Mouse (Mus musculus): ENCODE results near the gene Fstl3. TPM values are rescaled to one million over a fixed set of nuclear protein-coding genes. Genes with fewer than 3 reads are reported as not detected.
A peak's percentile ranks its signal among the peaks of the same experiment; 100 is the strongest.

Fstl3 gene
- polyA plus RNA-seq, 1 experiment from 2014 or later = 26.4 TPM

- Histone ChIP-seq H3K9ac (replicated peaks; ENCODE audit: low read length) (peak overlapping the region; percentile 95), H3K27me3 (ENCODE audit: insufficient read depth, low read length) (no peaks in the 10 kb centered on the region), H3K27ac (ENCODE audit: low read length) (peak overlapping the region; percentile 90), H3K9me3 (ENCODE audit: low read length) (no peaks in the 10 kb centered on the region), H3K36me3 (ENCODE audit: insufficient read depth, low read length) (no peaks in the 10 kb centered on the region), H3K4me2 (replicated peaks; ENCODE audit: low read depth, low read length) (peak overlapping the region; percentile 81), H3K4me1 (ENCODE audit: insufficient read depth, low read length) (peaks cover 41% of the 10 kb centered on the region), H3K4me3 (ENCODE audit: low read length) (peak overlapping the region; percentile 93)
- under 1% methylated on average over 31 of the region's 38 CpGs for WGBS
- ATAC-seq (ENCODE audit: low FRiP score, low TSS enrichment) = peak; percentile 35
These were observed 16.8 kb downstream of the Fstl3 start for GRCm38 (mm10) chr10:79793738-79794490.

- H3K9me3 ChIP-seq (ENCODE audit: low read length) = no peaks in the 10 kb centered on the region
- peak; percentile 70 for ATAC-seq (ENCODE audit: low FRiP score, low TSS enrichment)
- peak overlapping the region; percentile 95 for H3K9ac ChIP-seq (replicated peaks; ENCODE audit: low read length)
- peak overlapping the region; percentile 81 for H3K4me2 ChIP-seq (replicated peaks; ENCODE audit: low read depth, low read length)
- H3K4me3 ChIP-seq (ENCODE audit: low read length) = peak overlapping the region; percentile 93
- 8% methylated on average over 10 of the region's 10 CpGs for WGBS
- H3K4me1 ChIP-seq (ENCODE audit: insufficient read depth, low read length) = peaks cover 43% of the 10 kb centered on the region
- no peaks in the 10 kb centered on the region for H3K27me3 ChIP-seq (ENCODE audit: insufficient read depth, low read length)
- peak overlapping the region; percentile 90 for H3K27ac ChIP-seq (ENCODE audit: low read length)
- no peaks in the 10 kb centered on the region for H3K36me3 ChIP-seq (ENCODE audit: insufficient read depth, low read length)
These were observed 17.4 kb downstream of the Fstl3 start for GRCm38 (mm10) chr10:79794491-79794931.

GRCm38 (mm10) chr10:79795905-79796304 lies 18.8 kb downstream of the Fstl3 start:
- no peak for ATAC-seq (ENCODE audit: low FRiP score, low TSS enrichment)
- Histone ChIP-seq H3K9ac (replicated peaks; ENCODE audit: low read length) (no peak overlapping the region), H3K4me1 (ENCODE audit: insufficient read depth, low read length) (peaks cover 50% of the 10 kb centered on the region), H3K4me3 (ENCODE audit: low read length) (no peak overlapping the region), H3K36me3 (ENCODE audit: insufficient read depth, low read length) (no peaks in the 10 kb centered on the region), H3K4me2 (replicated peaks; ENCODE audit: low read depth, low read length) (no peak overlapping the region), H3K27me3 (ENCODE audit: insufficient read depth, low read length) (no peaks in the 10 kb centered on the region), H3K27ac (ENCODE audit: low read length) (no peak overlapping the region), H3K9me3 (ENCODE audit: low read length) (no peaks in the 10 kb centered on the region)
- 95% methylated on average over 3 of the region's 3 CpGs for WGBS

- H3K27ac ChIP-seq (ENCODE audit: low read length) = 0 out of 2 replicates have a peak overlapping the region, but pooled peaks have one; percentile 20
- H3K27me3 ChIP-seq (ENCODE audit: insufficient read depth, low read length) = no peaks in the 10 kb centered on the region
- WGBS = 32% methylated on average over 15 of the region's 15 CpGs
- no peaks in the 10 kb centered on the region for H3K9me3 ChIP-seq (ENCODE audit: low read length)
- no peak for ATAC-seq (ENCODE audit: low FRiP score, low TSS enrichment)
- no peaks in the 10 kb centered on the region for H3K36me3 ChIP-seq (ENCODE audit: insufficient read depth, low read length)
- no peak overlapping the region for H3K4me2 ChIP-seq (replicated peaks; ENCODE audit: low read depth, low read length)
- H3K4me3 ChIP-seq (ENCODE audit: low read length) = no peak overlapping the region
- H3K9ac ChIP-seq (replicated peaks; ENCODE audit: low read length) = peak overlapping the region; percentile 41
- peaks cover 64% of the 10 kb centered on the region for H3K4me1 ChIP-seq (ENCODE audit: insufficient read depth, low read length)
These were observed 20.3 kb downstream of the Fstl3 start for GRCm38 (mm10) chr10:79797326-79797725.

GRCm38 (mm10) chr10:79798289-79798928 lies 21.3 kb downstream of the Fstl3 start:
- H3K27me3 ChIP-seq (ENCODE audit: insufficient read depth, low read length) = no peaks in the 10 kb centered on the region
- ATAC-seq (ENCODE audit: low FRiP score, low TSS enrichment) = no peak
- H3K9ac ChIP-seq (replicated peaks; ENCODE audit: low read length) = no peak overlapping the region
- H3K9me3 ChIP-seq (ENCODE audit: low read length) = no peaks in the 10 kb centered on the region
- peaks cover 67% of the 10 kb centered on the region for H3K4me1 ChIP-seq (ENCODE audit: insufficient read depth, low read length)
- 75% methylated on average over 12 of the region's 12 CpGs for WGBS
- H3K27ac ChIP-seq (ENCODE audit: low read length) = no peak overlapping the region
- no peaks in the 10 kb centered on the region for H3K36me3 ChIP-seq (ENCODE audit: insufficient read depth, low read length)
- no peak overlapping the region for H3K4me2 ChIP-seq (replicated peaks; ENCODE audit: low read depth, low read length)
- no peak overlapping the region for H3K4me3 ChIP-seq (ENCODE audit: low read length)

- Histone ChIP-seq H3K36me3 (ENCODE audit: insufficient read depth, low read length) (no peaks in the 10 kb centered on the region), H3K9me3 (ENCODE audit: low read length) (no peaks in the 10 kb centered on the region), H3K27ac (ENCODE audit: low read length) (no peak overlapping the region), H3K27me3 (ENCODE audit: insufficient read depth, low read length) (no peaks in the 10 kb centered on the region), H3K9ac (replicated peaks; ENCODE audit: low read length) (no peak overlapping the region), H3K4me2 (replicated peaks; ENCODE audit: low read depth, low read length) (no peak overlapping the region), H3K4me3 (ENCODE audit: low read length) (no peak overlapping the region), H3K4me1 (ENCODE audit: insufficient read depth, low read length) (peaks cover 77% of the 10 kb centered on the region)
- 74% methylated on average over 11 of the region's 11 CpGs for WGBS
- ATAC-seq (ENCODE audit: low FRiP score, low TSS enrichment) = no peak
These were observed 23.4 kb downstream of the Fstl3 start for GRCm38 (mm10) chr10:79800508-79800907.

GRCm38 (mm10) chr10:79801837-79802236 lies 24.8 kb downstream of the Fstl3 start:
- H3K27me3 ChIP-seq (ENCODE audit: insufficient read depth, low read length) = no peaks in the 10 kb centered on the region
- no peak overlapping the region for H3K4me3 ChIP-seq (ENCODE audit: low read length)
- no peaks in the 10 kb centered on the region for H3K9me3 ChIP-seq (ENCODE audit: low read length)
- 25% methylated on average over 3 of the region's 3 CpGs for WGBS
- no peak overlapping the region for H3K4me2 ChIP-seq (replicated peaks; ENCODE audit: low read depth, low read length)
- H3K36me3 ChIP-seq (ENCODE audit: insufficient read depth, low read length) = no peaks in the 10 kb centered on the region
- H3K9ac ChIP-seq (replicated peaks; ENCODE audit: low read length) = peak overlapping the region; percentile 29; the same call in 1 of the 2 replicates
- peak overlapping the region; percentile 80 for H3K27ac ChIP-seq (ENCODE audit: low read length)
- ATAC-seq (ENCODE audit: low FRiP score, low TSS enrichment) = peak; percentile 9; the same call in 1 of the 2 replicates
- H3K4me1 ChIP-seq (ENCODE audit: insufficient read depth, low read length) = peaks cover 82% of the 10 kb centered on the region

GRCm38 (mm10) chr10:79802331-79802971 lies 25.4 kb downstream of the Fstl3 start:
- Histone ChIP-seq H3K4me1 (ENCODE audit: insufficient read depth, low read length) (peaks cover 82% of the 10 kb centered on the region), H3K9me3 (ENCODE audit: low read length) (no peaks in the 10 kb centered on the region), H3K27me3 (ENCODE audit: insufficient read depth, low read length) (no peaks in the 10 kb centered on the region), H3K9ac (replicated peaks; ENCODE audit: low read length) (peak overlapping the region; percentile 29; the same call in 1 of the 2 replicates), H3K27ac (ENCODE audit: low read length) (peak overlapping the region; percentile 80), H3K36me3 (ENCODE audit: insufficient read depth, low read length) (peaks cover 2% of the 10 kb centered on the region; the same call in 1 of the 2 replicates), H3K4me3 (ENCODE audit: low read length) (no peak overlapping the region), H3K4me2 (replicated peaks; ENCODE audit: low read depth, low read length) (peak overlapping the region; percentile 18; the same call in 1 of the 2 replicates)
- WGBS = 28% methylated on average over 11 of the region's 11 CpGs
- ATAC-seq (ENCODE audit: low FRiP score, low TSS enrichment) = peak; percentile 67

GRCm38 (mm10) chr10:79803716-79804323 lies 26.7 kb downstream of the Fstl3 start:
- Histone ChIP-seq H3K27me3 (ENCODE audit: insufficient read depth, low read length) (no peaks in the 10 kb centered on the region), H3K27ac (ENCODE audit: low read length) (no peak overlapping the region; the same call in 1 of the 2 replicates), H3K4me1 (ENCODE audit: insufficient read depth, low read length) (peaks cover 78% of the 10 kb centered on the region), H3K4me3 (ENCODE audit: low read length) (no peak overlapping the region), H3K4me2 (replicated peaks; ENCODE audit: low read depth, low read length) (peak overlapping the region; percentile 27), H3K36me3 (ENCODE audit: insufficient read depth, low read length) (peaks cover 10% of the 10 kb centered on the region), H3K9ac (replicated peaks; ENCODE audit: low read length) (peak overlapping the region; percentile 44), H3K9me3 (ENCODE audit: low read length) (no peaks in the 10 kb centered on the region)
- peak; percentile 50 for ATAC-seq (ENCODE audit: low FRiP score, low TSS enrichment)
- WGBS = 7% methylated on average over 29 of the region's 29 CpGs
